Comparison of ENCODE assay signal across 29 mouse cellular contexts in the genomic region with DNA sequence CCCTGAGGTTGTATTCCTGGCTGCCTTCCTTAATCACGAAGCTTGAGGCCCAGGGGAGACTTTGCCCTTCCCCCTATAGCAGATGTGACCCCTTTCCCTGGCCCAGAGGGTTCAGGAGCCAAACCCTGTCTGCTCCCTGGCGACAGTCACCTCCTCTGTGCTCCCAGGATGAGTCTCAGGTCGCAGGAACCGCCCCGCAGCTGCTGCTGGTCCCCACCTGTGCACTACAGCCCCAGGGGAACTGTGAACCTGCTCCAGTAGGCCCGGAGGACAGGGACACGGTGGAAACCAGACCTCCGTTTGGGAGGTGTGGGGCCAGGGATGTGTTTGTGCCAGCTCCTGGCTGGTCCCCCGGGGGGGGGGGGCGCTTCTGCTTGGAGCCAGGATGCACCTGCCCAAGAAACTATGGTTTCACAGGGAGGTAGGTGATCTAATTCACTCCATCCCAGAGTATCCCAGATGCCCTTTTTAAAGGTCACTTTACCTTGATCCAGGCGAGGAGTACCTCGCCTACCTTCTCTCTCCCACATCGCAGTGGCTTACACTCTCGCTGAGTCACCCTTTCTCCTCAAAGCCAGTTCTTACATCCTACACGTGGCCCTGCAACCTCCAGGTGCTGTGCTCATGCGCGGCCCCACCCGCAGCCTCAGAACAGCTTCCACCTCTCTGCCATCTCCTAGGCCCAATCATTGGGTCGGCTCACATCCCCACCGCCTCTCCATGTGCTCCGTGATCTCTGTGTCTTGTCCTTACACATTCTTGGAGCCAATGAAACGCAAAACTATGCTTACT. TPM values are rescaled to one million over a fixed set of nuclear protein-coding genes. Genes with fewer than 3 reads are reported as not detected.
DNase-seq lines count a peak whose midpoint lies in the region; ATAC-seq and TF ChIP-seq lines count a peak whose summit lies in the region.
"Had no signal": no experiment of that assay in that cellular context is flagged by ENCODE, and none has a peak within 500 bp of the region (broad histone marks: within the 10 kb centered on the region; RNA-seq: fewer than 3 reads in every experiment).

No protein-coding gene starts in this region.

- peak overlapping the region; percentile 61 for H3K4me3 ChIP-seq in E14TG2a.4 (replicated peaks; ENCODE audit: low read length)
- H3K4me3 ChIP-seq in embryonic facial prominence, embryonic 14.5 days (ENCODE audit: low read depth, low read length): no peak overlapping the region
- H3K4me3 ChIP-seq in limb, embryonic 12.5 days (replicated peaks): no peak overlapping the region
- H3K4me3 ChIP-seq: forebrain, embryonic 15.5 days; gastrocnemius, adult 2 months; hindbrain, embryonic 10.5 days; liver, embryonic 12.5 days had no signal

- peaks cover 8% of the 10 kb centered on the region for H3K9me3 ChIP-seq in E14TG2a.4 (ENCODE audit: low read length)
- no peaks in the 10 kb centered on the region for H3K9me3 ChIP-seq in embryonic facial prominence, embryonic 14.5 days (ENCODE audit: control insufficient read depth, low read length)
- no peaks in the 10 kb centered on the region for H3K9me3 ChIP-seq in limb, embryonic 12.5 days
- H3K9me3 ChIP-seq: forebrain, embryonic 15.5 days; hindbrain, embryonic 10.5 days; liver, embryonic 12.5 days had no signal

- peak; percentile 75 for DNase-seq in ES-CJ7 (ENCODE audit: low read depth, low spot score)
- peak; percentile 56 for DNase-seq in embryonic facial prominence, embryonic 14.5 days (ENCODE audit: low spot score)
- no peak for DNase-seq in ovary, adult 18-20 months (ENCODE audit: low spot score)
- DNase-seq: adrenal gland, adult 8-10 months; B cell, adult 2 months; cerebellum, adult 11 months; cerebellum, adult 9-10 months; embryo, embryonic 11 days; gastrocnemius, adult 2 months; heart, postnatal 14 days; kidney, adult 11 months; kidney, postnatal 14 days; layer of hippocampus, adult 9-11 months; liver, postnatal 0 days; lung, postnatal 36 days; right cerebral cortex, adult 18-20 months; spleen, adult 18-20 months; thymus, adult 18-20 months; thymus, postnatal 25 days had no signal

- no peak overlapping the region for H3K27ac ChIP-seq in embryonic facial prominence, embryonic 14.5 days (replicated peaks; ENCODE audit: low read depth, low read length)
- H3K27ac ChIP-seq in limb, embryonic 12.5 days: no peak overlapping the region
- H3K27ac ChIP-seq: forebrain, embryonic 15.5 days; gastrocnemius, adult 2 months; hindbrain, embryonic 10.5 days; hindbrain, postnatal 0 days; liver, embryonic 12.5 days had no signal

- H3K27me3 ChIP-seq in E14TG2a.4 (ENCODE audit: insufficient read depth, low read length): peaks cover 6% of the 10 kb centered on the region; the same call in 1 of the 2 replicates
- no peaks in the 10 kb centered on the region for H3K27me3 ChIP-seq in embryonic facial prominence, embryonic 14.5 days (replicated peaks; ENCODE audit: control insufficient read depth, insufficient read depth, low read length)
- peaks cover 4% of the 10 kb centered on the region; the same call in 1 of the 2 replicates for H3K27me3 ChIP-seq in limb, embryonic 12.5 days
- H3K27me3 ChIP-seq: forebrain, embryonic 15.5 days; liver, embryonic 12.5 days had no signal

- 0 out of 2 replicates have a peak, but pooled peaks cover 3% of the 10 kb centered on the region for H3K36me3 ChIP-seq in E14TG2a.4 (ENCODE audit: insufficient read depth, low read length)
- no peaks in the 10 kb centered on the region for H3K36me3 ChIP-seq in embryonic facial prominence, embryonic 14.5 days (ENCODE audit: control insufficient read depth, insufficient read depth, low read length)
- no peaks in the 10 kb centered on the region for H3K36me3 ChIP-seq in limb, embryonic 12.5 days
- H3K36me3 ChIP-seq: forebrain, embryonic 15.5 days; hindbrain, embryonic 10.5 days; liver, embryonic 12.5 days had no signal

- no peak overlapping the region for H3K9ac ChIP-seq in embryonic facial prominence, embryonic 14.5 days (ENCODE audit: low read depth, low read length)
- H3K9ac ChIP-seq in limb, embryonic 12.5 days (replicated peaks): 0 out of 2 replicates have a peak overlapping the region, but pooled peaks have one; percentile 23
- H3K9ac ChIP-seq: forebrain, embryonic 15.5 days; liver, embryonic 12.5 days; liver, postnatal 0 days had no signal

- H3K4me2 ChIP-seq in embryonic facial prominence, embryonic 14.5 days (ENCODE audit: low read depth, low read length): no peak overlapping the region
- no peak overlapping the region for H3K4me2 ChIP-seq in limb, embryonic 12.5 days
- H3K4me2 ChIP-seq: forebrain, embryonic 15.5 days; liver, embryonic 12.5 days; midbrain, embryonic 11.5 days had no signal

- peaks cover 52% of the 10 kb centered on the region for H3K4me1 ChIP-seq in E14TG2a.4 (replicated peaks; ENCODE audit: low read depth, low read length)
- no peaks in the 10 kb centered on the region for H3K4me1 ChIP-seq in embryonic facial prominence, embryonic 14.5 days (ENCODE audit: control insufficient read depth, insufficient read depth, low read length)
- H3K4me1 ChIP-seq in limb, embryonic 12.5 days (replicated peaks): peaks cover 7% of the 10 kb centered on the region; the same call in 1 of the 2 replicates
- H3K4me1 ChIP-seq: liver, embryonic 12.5 days had no signal

- peak; percentile 85 for ATAC-seq in embryonic facial prominence, embryonic 14.5 days (ENCODE audit: low read depth)
- ATAC-seq in limb, embryonic 12.5 days (ENCODE audit: insufficient number of reproducible peaks, insufficient read depth, low FRiP score, low TSS enrichment, low read depth): no peak
- no peak for ATAC-seq in granulocyte monocyte progenitor cell, adult 5-6 weeks (replicated peaks; ENCODE audit: poor library complexity, severe bottlenecking)
- ATAC-seq: activated CD4-positive, CD25-positive, alpha-beta regulatory T cell, adult 4 months; forebrain, embryonic 15.5 days; hindbrain, postnatal 0 days; liver, embryonic 12.5 days; liver, postnatal 0 days; midbrain, embryonic 16.5 days had no signal

- 56% methylated on average over 20 of the region's 22 CpGs for WGBS in embryonic facial prominence, embryonic 14.5 days
- WGBS in limb, embryonic 12.5 days: 59% methylated on average over 22 of the region's 22 CpGs

- TF ChIP-seq CTCF in E14TG2a.4 (conservative IDR thresholded peaks at IDR 0.05; ENCODE audit: low read length): no peak

RNA-seq across cellular contexts. Expression of gene Pim3, which starts 19.5 kb away (rescaled TPM):
- polyA plus RNA-seq in embryonic facial prominence, embryonic 14.5 days (2014; fragmentation: Nextera tagmentation; extraction: Ambion mirVana): 38.6 and 45.1 TPM in 2 replicates
- polyA plus RNA-seq in limb, embryonic 12.5 days (2016; fragmentation: Nextera tagmentation; extraction: Ambion mirVana): 53.9 and 55.3 TPM in 2 replicates
- 13.8 and 14.6 TPM in 2 replicates for total RNA-seq in granulocyte monocyte progenitor cell, adult 5-6 weeks (2014; fragmentation: Nextera tagmentation)
- total RNA-seq in granulocyte monocyte progenitor cell, adult 5-6 weeks (2017): 13.0 and 21.3 TPM in 2 replicates
